Mouse (Mus musculus) left cerebral cortex, adult 9 months (tissue): ENCODE data around the gene Smpd3.

ENCODE experiments used
- DNase-seq, 2 experiments: peaks; one replicate each; pipeline ENCODE4 v3.0.0; 2022; ENCODE audit warnings: low spot score in 2 of 2

The Smpd3 gene

DNA sequence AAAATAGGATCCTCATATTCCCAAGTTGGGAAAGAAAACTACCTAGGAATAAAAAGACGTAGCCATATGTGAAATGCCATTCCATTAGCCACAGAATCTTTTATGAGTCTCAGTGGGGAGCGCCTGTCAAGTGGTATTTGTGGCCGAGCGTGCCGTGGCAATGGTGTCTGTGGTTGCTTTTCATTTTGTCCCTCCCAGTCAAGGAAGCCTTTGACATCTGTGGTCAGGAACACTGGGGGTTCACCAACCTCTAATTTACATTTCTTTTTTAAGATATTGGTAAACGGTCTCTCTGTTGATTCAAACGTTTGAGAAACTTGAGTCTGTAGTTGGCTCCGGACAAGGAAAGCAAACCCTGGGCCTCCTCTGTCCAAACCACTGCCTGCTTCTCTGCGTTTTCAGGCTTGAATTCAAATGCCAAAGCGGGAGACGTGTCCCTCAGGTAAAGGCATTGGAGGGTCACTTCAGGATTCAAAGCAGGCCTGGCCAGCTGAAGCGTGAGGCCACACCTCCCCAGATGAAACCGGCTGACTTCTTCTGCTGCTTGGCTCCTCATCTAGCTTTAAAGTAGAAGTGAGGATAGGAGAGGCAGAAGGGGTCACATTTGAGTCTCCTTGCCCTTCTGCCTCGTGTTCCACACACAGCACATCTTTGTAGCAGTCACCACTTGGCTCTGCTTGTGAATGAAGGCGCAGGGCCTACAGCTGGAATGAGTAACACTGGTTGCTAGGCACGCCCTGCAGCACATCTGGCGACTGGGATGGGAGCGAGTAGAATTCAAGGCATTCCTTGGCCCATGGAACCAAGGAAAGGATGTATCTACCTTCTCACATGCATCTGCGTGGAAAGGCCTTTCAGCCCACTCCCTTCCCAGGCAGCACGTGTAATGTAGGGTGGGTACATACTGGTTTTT, 45.0 kb downstream of the Smpd3 start:
- DNase-seq: no peak

DNA sequence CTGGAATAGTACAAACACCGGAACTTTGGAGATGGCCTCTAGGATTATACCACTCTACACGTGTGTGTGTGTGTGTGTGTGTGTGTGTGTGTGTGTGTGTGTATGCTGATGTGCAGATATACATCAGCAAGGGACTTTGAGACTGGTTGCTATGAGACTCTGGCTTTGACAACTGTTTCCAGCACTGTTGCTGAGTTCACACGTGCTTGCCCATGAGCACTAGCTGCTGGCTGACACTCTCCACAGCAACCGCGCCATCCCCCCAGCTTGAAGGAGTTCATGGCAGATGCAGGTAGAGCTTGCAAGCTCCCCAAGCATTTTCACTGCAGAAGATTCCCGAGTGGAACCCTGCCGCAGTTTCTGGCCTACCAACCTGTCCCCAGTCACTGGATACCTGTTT, 48.3 kb downstream of the Smpd3 start:
- DNase-seq: no peak

DNA sequence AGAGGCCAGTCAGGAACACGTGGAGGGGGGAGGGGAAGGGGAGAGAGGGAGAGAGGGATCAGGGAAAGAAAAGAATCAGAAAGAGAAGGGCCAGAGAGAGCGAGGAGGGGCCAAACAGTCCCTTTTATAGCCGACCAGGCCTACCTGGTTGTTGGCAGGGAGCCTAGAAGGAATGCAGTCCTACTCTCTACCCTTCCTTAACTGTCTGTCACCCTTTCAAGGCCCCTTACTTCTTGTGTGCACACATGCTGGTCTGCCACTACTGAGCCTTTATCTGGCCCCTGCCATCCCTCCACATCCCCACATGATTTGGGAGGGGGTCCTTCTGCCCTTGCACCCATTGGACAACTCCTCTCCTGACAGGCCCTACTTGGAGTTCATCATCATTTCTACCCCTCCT, 49.1 kb downstream of the Smpd3 start:
- no peak for DNase-seq

DNA sequence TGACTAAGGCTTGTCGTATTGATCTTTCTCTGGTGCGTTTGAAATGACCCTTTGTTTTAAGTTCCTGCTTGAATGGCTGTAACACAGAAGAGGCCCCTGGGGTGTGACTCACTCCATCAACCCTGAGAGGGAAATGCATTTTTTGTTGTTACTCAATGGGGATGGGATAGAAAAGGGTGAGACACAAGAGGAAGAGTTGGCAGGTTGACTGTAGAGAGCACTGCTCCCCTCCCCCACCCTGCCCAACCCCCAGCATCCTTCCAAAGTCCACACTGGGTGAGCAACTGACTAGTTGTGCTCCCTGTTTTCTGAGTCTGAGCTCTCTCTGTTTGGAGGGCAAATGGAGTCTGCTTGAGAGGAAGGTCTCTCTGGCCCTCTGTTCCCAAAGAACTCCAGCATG, 50.3 kb downstream of the Smpd3 start:
- no peak for DNase-seq

DNA sequence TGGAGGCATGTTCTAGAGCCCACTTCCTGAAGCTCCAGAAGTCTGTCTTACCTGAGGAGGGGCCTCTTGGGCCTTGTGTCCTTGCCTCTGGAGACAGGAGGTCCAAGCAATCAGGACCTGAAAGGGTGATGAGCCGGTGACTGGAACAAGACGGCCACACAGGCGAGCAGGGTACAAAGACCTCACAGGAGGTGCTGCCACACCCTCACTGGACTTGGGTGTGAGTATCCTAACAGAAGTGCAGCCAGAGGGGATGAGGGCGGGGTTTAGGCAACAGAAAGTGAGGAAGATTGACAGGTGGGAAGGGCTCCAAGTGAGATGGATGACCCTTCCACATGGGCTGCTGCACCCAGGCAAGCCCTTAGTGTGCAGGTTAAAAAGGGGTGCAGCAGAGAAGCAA, 56.9 kb downstream of the Smpd3 start:
- DNase-seq: no peak

DNA sequence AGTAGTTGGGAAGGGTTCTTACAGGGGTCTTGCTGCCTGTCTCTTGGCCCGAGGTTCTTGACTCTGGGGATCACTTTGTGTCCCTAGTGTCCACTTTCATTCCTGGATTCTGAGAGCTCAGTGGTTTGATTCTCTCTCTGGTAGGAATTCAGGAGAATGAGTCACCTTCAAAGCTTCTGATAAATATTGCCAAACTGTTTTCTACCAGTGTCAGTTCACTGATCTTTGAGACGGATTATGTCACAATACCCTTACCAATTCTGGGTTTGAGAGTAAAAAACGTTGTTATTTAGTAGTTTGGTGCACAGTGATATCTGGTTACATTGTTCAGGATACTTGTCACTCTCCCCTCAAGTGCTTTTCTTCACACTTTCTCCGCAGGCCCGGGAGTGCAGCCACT, 57.6 kb downstream of the Smpd3 start:
- no peak for DNase-seq

DNA sequence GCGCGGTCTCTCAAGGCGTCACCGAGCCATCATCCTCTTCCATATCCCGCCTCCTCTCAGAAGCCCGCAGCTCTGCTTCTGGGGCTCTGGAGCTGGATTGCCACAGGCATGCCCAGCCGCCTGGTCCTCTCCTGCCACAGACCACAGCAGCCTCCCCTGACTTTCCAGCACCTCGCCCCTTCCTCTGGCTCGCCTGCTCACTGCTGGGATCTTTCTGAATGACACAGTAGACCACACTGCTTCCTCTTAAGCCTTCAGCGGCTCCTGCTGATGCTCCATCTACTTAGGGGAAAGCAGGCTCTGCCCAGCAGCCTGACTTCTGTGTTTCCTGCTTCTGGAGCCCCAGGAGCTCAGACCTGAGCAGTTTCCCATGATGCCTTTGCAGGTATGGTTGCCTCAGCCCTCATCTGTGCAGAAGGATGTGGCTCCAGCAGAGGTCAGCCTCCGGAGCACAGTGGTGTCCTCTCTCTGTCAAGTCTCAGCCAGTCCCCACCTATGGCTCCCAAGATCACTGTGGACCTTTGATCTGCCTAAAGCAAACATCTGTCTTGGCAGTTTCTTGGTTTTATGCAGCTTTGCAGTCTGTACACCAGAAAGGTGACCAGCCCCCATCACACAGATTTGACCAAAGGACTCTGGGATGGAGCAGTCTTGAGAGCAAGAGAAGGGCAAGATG, 59.3 kb downstream of the Smpd3 start:
- no peak for DNase-seq

DNA sequence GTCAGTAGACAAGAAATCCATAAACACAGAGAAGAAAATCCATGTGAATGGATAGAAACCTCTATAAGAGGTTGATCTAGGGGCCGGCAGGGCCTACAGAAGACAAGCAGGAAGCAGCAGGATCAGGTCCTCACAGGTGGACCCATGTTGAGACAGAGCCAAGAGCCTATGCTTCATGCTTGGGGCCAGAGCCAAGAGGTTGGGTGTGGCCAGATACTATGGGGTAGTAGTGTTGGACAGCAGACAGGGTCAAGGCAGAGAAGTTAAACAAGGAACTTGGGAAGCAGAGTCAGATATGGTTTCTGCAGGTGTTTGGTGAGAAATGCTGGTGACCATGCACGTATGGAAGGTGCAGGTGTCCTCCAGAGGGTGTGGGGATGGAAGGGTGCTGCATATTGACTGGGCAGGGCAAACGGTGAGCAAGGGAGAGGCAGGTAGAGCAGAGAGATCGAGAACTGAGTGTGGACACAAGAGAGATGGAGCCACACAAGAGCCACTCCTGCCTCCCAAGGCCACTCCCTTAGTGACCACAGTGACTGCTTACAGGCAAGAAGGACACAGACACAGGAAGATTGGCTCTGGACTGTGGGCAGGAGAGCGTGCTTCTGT, 61.0 kb downstream of the Smpd3 start:
- no peak for DNase-seq

DNA sequence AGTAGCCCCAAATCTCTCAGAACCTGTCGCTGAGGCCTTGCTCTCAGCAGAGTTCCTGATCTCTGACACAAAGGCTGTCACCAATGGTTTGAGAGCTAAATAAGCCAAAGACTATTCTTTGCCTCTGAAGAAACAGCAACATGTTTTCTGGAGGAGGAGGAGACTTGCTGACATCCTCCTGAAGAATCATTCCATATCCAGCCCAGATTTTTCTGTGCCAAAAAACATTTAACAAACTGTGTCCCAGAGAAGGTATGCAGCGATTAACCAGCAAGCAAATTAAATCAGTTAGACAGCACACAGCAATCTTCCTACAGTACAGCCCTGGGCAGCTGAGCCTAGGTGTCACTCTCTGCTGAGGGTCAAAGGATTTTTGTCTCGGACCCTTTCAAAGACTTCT, 64.3 kb downstream of the Smpd3 start:
- DNase-seq: no peak

DNA sequence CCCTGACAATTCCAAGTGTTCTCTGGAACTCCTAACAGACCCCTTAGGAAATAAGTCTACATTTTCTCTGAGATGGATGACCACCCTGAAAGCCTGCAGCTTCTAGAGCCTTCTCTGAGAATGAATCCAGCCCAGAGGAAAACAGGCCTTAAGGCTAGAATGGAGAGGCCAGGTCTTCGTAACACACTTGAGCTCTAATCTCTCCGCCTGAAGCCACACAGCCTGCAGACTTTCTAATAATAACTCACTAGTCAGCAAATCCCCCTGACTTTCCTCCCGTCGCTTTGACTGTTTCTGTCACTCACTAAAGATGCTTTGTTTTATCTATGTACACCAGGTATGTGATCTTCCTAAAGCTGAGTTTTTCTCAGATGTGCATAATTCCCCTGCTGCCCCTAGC, 66.4 kb downstream of the Smpd3 start:
- no peak for DNase-seq

DNA sequence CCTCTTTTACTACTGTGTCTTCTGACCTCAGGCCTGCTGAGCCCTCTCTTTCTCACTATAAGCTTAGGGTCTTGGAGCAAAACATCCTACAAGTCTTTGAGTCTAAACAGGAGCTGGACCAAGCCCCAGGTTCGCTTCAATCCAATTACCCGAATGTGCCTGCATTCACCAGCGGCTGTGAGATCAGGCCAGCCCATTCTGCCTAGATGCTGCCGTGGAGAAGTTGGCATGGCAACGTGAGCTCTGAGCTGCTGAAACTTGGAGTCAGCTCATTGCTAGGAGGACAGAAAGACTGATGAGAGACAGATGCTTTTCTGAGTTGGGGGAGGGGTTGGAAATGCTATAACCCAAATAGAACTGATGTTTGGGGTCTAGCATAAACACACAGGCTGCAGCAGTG, 67.0 kb downstream of the Smpd3 start:
- DNase-seq: peak; percentile 56 to 71

DNA sequence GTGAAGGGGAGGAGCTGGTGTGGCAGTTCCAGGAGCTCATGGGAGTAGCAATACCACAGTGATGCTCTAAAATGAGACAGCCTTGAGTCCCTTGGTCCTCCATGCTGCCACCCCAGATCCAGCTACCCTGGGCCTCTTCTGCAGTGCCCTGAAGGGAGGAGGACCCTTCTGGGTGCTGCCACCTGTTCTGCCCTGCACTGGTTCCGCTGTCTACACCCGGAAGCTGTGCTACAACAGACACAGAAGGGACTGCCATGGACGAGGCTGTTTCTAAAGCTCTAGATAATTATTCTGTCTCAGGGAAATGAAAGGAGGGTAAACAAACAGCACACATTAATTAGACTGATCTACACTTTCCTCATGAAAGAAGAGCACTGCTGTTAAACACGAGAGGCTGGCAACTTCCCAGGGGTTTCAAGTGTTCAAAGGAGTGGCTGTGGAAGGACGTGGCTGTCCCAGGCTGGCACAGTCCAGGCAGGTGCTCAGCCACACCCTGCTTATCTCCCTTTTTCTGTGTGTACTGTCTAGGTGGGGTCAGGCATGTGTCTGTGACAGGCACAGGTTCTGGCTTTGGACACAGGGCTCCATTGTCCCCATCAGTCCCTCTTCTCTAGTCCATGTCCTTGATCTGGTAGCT, 69.0 kb downstream of the Smpd3 start:
- DNase-seq: no peak

DNA sequence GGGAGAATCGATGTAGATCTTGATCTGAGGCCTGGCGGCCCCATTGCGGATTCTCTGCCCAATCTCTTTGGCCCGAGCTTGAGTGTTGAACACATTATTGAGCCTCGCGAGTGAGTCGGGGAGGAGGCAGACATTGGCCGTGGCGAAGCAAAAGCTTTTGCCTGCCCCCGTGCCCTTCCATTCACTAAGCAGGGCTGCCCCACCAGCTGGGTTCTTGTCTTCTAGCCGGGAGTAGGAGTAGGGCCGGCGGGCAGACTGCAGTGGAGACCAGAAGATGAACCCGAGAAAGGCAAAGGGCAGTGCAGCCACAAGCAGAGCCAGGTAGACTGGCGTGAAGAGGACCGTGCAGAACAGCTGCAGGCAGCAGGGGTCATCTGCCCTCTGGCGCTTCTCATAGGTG, 72.4 kb downstream of the Smpd3 start:
- no peak for DNase-seq

DNA sequence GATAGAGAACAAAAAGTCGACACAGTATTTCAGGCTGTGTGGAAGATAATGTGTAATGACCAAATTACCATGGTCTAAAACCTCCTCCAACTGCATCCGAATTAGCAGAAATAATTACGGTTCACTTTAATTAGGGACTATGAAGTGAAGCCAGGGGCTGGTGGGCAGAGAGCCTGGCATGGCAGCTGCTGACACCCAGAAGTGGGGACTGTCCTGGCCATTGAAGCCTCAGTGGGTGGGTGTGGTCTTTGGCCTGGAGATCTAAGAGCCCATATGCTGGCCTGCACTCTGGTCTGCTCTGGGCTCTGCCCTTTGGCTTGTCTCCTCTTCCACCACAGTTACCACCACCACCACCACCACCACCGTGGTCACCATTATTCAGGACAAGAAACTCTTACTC, 73.9 kb downstream of the Smpd3 start:
- no peak for DNase-seq

DNA sequence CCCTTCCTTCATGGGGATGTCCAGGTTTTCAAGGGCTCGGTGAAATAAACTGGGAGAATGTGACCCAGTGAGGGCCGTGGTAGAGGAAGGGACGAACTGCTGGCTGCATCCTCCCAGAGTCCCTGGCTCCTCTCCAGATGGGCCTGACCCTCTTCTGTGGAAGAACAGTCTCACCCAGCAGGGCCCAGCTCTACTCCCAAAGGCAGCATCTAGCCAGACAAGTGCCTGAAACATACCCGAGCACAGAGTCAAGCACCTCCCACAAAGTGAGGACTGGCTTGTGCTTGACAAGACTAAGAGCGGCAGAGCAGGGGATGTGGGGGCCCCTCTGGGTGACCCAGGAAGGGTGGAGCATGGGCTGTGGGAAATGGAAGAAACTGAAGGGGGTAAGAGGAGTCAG, 75.4 kb downstream of the Smpd3 start:
- DNase-seq: no peak

DNA sequence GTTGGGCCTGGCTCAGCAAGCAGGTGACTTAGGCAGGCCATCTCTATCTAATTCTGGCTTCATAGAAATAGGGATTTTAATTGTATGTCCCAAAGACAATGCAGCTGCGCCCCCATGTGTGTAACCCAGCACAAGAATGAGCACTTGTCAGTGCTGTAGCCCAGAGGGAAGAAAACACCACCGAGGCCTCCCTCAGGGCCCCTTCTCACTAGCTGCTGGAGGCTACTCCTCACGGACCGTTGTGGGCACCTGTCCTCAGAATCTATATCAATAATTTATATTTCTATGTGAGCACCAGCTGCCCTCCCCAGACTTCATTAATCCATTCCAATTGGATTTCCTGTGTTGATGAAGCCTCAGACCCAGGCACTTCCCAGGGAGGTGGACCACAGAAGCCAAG, 76.9 kb downstream of the Smpd3 start:
- DNase-seq: no peak

DNA sequence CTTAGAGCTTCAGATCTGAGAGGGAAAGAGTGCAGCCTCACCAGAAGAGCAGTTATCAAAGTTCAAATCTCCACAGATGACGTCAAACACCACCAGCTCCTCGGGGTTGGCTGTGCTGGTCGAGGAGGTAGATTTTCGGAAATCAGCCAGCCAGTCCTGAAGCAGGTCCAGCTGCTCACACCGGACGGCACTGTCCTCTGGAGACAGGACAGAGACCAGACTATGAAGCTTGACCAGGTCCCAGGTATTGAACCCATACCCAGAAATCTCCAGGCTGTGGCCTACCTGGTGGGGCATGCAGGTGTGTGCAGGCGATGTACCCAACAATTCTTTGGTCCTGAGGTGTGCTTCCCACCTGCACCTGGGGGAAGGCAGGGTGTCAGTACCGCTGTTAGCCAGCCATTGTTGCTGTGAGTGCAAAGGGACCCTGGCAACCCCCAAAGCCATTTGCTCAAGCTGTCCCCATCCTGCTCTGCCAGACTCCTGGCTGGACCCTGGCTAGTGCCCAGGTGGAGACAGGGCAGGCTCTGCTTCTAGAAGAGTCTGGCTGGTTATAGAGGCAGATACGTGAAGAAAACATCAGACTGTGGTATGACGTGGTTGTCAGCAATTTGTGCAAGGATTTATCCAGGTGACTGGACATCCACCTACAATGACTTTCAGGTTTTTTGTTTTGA, 78.1 kb downstream of the Smpd3 start:
- no peak for DNase-seq

DNA sequence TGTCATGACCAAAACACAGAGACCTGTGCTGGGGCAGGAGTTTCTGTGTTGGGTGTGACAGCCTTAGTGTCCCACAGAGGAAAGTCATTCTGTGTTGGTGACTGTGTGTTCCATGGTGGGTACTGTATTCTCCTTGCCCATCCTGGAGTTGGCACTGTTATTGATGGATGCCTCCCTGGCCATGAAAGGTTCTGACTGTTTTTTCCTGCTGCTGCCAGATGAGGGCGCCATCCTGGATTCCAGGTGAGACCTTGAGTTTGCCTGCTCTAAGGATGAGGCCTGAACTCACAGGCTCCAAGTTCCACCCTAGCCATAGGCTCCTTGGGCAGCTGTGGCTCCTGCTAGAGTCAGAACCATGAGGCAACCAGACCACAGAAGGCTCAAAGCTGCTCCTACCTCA, 79.6 kb downstream of the Smpd3 start:
- no peak for DNase-seq

DNA sequence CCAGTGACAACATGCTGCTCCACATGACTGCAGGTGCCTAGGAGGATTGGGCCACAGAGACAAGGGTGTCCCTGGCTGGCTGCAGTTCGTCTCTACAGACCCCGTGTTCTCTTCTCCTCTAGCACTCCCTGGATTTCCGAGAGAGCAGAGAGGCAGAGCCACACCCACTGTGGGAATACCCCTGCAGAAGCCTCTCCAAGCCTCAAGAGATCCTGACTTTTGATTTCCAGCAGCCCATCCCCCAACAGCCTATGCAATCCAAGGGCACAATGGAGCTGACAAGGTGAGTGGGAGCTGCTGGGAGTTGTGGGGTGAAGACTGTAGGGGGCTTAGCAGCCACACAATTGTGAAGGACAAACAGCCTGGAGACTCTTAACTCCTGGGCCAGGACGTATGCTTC, 87.6 kb downstream of the Smpd3 start:
- DNase-seq: no peak

DNA sequence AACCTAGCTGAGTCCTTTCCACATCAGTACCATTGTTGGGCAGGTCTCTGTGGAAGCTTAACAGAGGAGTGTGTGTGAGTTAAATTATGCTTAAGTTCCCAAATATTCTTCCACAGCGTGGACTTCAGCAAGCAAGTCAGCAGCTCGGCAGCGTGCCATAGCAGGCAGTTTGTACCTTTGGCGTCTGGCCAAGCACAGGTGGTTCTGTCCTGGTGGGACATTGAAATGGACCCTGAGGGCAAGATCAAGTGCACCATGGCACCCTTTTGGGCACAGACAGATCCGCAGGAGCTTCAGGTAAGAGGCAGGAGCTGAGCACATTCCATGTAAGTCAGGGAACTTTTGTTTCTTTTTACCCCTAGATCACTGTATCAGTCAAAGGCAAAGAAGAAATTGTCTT, 100.7 kb downstream of the Smpd3 start:
- no peak for DNase-seq

DNA sequence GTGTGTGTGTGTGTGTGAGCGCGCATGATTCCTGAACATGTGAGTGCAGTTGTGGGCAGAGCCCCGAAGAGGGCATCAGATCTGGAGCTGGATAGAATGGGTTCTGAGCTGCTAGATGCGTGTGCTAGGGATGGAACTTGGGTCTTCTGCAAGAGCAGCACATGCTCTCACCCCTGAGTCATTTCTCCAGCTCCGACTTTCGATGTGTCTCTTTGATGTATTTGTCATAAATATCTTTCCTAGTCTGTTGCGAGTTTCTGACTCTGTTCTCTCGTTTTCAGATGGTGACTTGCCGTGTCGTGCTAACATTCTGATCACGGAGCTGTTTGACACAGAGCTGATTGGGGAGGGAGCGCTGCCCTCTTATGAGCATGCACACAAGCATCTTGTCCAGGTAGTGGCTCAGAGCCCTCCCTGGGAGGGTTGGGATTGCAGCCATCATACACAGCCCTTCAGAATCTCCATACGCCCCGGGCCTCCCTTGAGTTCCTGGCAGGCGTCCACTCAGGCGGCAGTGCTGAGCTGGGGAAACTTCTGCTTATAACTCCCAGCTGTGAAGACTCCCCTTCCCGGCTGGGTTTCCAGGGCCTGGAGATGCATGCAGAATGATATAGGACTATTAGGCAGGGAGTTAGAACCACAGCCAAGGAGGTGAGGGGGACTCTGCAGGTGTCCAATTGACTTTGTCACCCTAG, 103.1 kb downstream of the Smpd3 start:
- DNase-seq: no peak
